Mouse (Mus musculus): Measurements from ENCODE around the gene Cyp2c70. TPM values are rescaled to one million over a fixed set of nuclear protein-coding genes. Genes with fewer than 3 reads are reported as not detected.
"Not testable (repeated sequence)": the region's sequence is repeated elsewhere in the genome, so short reads cannot be mapped to it uniquely, and the experiment has no call there.

The Cyp2c70 gene
- total and polyA plus RNA-seq, 3 experiments, result not detected

DNA sequence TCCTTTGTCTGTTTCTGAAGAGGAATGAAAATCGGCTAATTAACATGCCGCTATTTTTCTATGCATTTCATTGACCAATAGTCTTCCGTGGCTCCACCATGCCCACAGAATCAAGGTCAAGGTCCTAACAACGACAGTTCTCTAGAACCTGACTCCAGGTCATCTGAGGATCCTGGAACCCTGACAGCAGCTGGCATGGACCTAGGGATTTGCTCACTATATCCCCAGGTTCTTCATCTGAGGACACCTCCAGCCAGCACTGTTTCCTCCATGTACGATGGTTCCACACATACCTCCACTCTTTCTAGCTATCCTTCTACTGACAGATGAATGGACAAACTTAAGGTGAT, 38.6 kb upstream of the Cyp2c70 start:
- no peak for DNase-seq (ENCODE audit: extremely low read depth)
- no peak for TF ChIP-seq TBP (conservative IDR thresholded peaks at IDR 0.05; ENCODE audit: low read depth, low read length)
- no peak for TF ChIP-seq SMC3 (IDR thresholded peaks at IDR 0.05; ENCODE audit: low read depth, low read length)
- no peak for TF ChIP-seq CHD2 (IDR thresholded peaks at IDR 0.05; ENCODE audit: low read length)
- TF ChIP-seq UBTF (IDR thresholded peaks at IDR 0.05; ENCODE audit: low read depth, low read length), result no peak
- H3K4me2 ChIP-seq (ENCODE audit: insufficient read depth, low read depth, poor library complexity, severe bottlenecking), result no peak overlapping the region
- no peaks in the 10 kb centered on the region for H3K9me3 ChIP-seq (replicated peaks; ENCODE audit: low read length)
- no peak overlapping the region for H3K27ac ChIP-seq (ENCODE audit: insufficient read depth, low read depth)
- dilution Hi-C loops (cut with MboI; ENCODE audit: extremely low pct_ligation_motif_present, extremely low pct_unique_long_range_greater_than_20kb, low sequenced_read_pairs), result no loop called here
- H3K79me2 ChIP-seq (replicated peaks; ENCODE audit: control insufficient read depth, extremely low read depth, insufficient read depth, poor library complexity, severe bottlenecking), result no peaks in the 10 kb centered on the region
- H3K27me3 ChIP-seq (replicated peaks), result no peaks in the 10 kb centered on the region
- H3K9ac ChIP-seq (ENCODE audit: insufficient read depth, low read depth), result no peak overlapping the region
- in situ Hi-C loops (cut with MboI; ENCODE audit: low pct_ligation_motif_present, low pct_unique_long_range_greater_than_20kb, low sequenced_read_pairs), result loop anchor here (25.0 kb wide), 1 partner anchor 1238 kb away; no protein-coding TSS in a partner anchor
- H3K36me3 ChIP-seq (replicated peaks in 1 of 2; ENCODE audit: control insufficient read depth in 1 of 2, insufficient read depth in 1 of 2, low read length in 1 of 2), result peaks cover 2 to 38% of the 10 kb centered on the region in 2 experiments
- H3K4me1 ChIP-seq (ENCODE audit: control insufficient read depth in 1 of 2, insufficient read depth in 2 of 2), result no peaks in the 10 kb centered on the region
- no peak overlapping the region for H3K4me3 ChIP-seq (replicated peaks in 1 of 3; ENCODE audit: low read depth in 2 of 3, low read length in 2 of 3, poor library complexity in 1 of 3)

- H3K27me3 ChIP-seq (replicated peaks), result no peaks in the 10 kb centered on the region
- no peak overlapping the region for H3K27ac ChIP-seq (ENCODE audit: insufficient read depth, low read depth)
- H3K9me3 ChIP-seq (replicated peaks; ENCODE audit: low read length), result no peaks in the 10 kb centered on the region
- dilution Hi-C loops (cut with MboI; ENCODE audit: extremely low pct_ligation_motif_present, extremely low pct_unique_long_range_greater_than_20kb, low sequenced_read_pairs) (no loop called here), in situ Hi-C loops (cut with MboI; ENCODE audit: low pct_ligation_motif_present, low pct_unique_long_range_greater_than_20kb, low sequenced_read_pairs) (loop anchor here (25.0 kb wide), 1 partner anchor 1238 kb away; no protein-coding TSS in a partner anchor)
- H3K79me2 ChIP-seq (replicated peaks; ENCODE audit: control insufficient read depth, extremely low read depth, insufficient read depth, poor library complexity, severe bottlenecking), result no peaks in the 10 kb centered on the region
- TF ChIP-seq CHD2 (IDR thresholded peaks at IDR 0.05; ENCODE audit: low read length) (no peak), SMC3 (IDR thresholded peaks at IDR 0.05; ENCODE audit: low read depth, low read length) (peak; percentile 69), USF2 (conservative IDR thresholded peaks at IDR 0.05; ENCODE audit: low read depth, low read length) (no peak), TBP (conservative IDR thresholded peaks at IDR 0.05; ENCODE audit: low read depth, low read length) (no peak), RAD21 (IDR thresholded peaks at IDR 0.05; ENCODE audit: low read depth, low read length) (peak; percentile 92), IRF4 (IDR thresholded peaks at IDR 0.05; ENCODE audit: low read depth, low read length) (peak; percentile 32; the same call in 1 of the 2 replicates), HCFC1 (IDR thresholded peaks at IDR 0.05; ENCODE audit: low read depth, low read length) (no peak), PAX5 (IDR thresholded peaks at IDR 0.05; ENCODE audit: low read length) (no peak), CTCF (conservative IDR thresholded peaks at IDR 0.05 in 1 of 2, IDR thresholded peaks at IDR 0.05 in 1 of 2; ENCODE audit: low read depth in 2 of 2, low read length in 2 of 2) (peak; percentile 41 to 78; a peak in 3 of 4 replicates), MYC (IDR thresholded peaks at IDR 0.05; ENCODE audit: low read depth, low read length) (no peak), ZC3H11A (IDR thresholded peaks at IDR 0.05; ENCODE audit: low read depth, low read length) (0 out of 2 replicates have a peak, but pooled peaks have one; percentile 1), JUND (conservative IDR thresholded peaks at IDR 0.05; ENCODE audit: low read depth, low read length) (no peak), UBTF (IDR thresholded peaks at IDR 0.05; ENCODE audit: low read depth, low read length) (no peak), MXI1 (IDR thresholded peaks at IDR 0.05; ENCODE audit: low read depth, low read length) (no peak), POLR2AphosphoS2 (IDR thresholded peaks at IDR 0.05; ENCODE audit: low read depth, low read length) (no peak), NELFE (IDR thresholded peaks at IDR 0.05; ENCODE audit: low read depth, low read length) (peak; percentile 28; the same call in 1 of the 2 replicates), GABPA (IDR thresholded peaks at IDR 0.05; ENCODE audit: insufficient replicate concordance, low read depth, low read length) (no peak), ZMIZ1 (IDR thresholded peaks at IDR 0.05; ENCODE audit: low read depth, low read length) (no peak), MAZ (IDR thresholded peaks at IDR 0.05; ENCODE audit: low read depth, low read length) (no peak)
- H3K9ac ChIP-seq (ENCODE audit: insufficient read depth, low read depth), result no peak overlapping the region
- H3K4me2 ChIP-seq (ENCODE audit: insufficient read depth, low read depth, poor library complexity, severe bottlenecking), result no peak overlapping the region
- H3K36me3 ChIP-seq (replicated peaks in 1 of 2; ENCODE audit: control insufficient read depth in 1 of 2, insufficient read depth in 1 of 2, low read length in 1 of 2), result peaks cover 2 to 37% of the 10 kb centered on the region in 2 experiments
- peak; percentile 53 for DNase-seq (ENCODE audit: extremely low read depth)
- no peak overlapping the region for H3K4me3 ChIP-seq (replicated peaks in 1 of 3; ENCODE audit: low read depth in 2 of 3, low read length in 2 of 3, poor library complexity in 1 of 3)
- H3K4me1 ChIP-seq (ENCODE audit: control insufficient read depth in 1 of 2, insufficient read depth in 2 of 2), result no peaks in the 10 kb centered on the region
Measured at GRCm38 (mm10) chr19:40225102-40225760, 38.1 kb upstream of the Cyp2c70 start.

GRCm38 (mm10) chr19:40222307-40222706, 35.2 kb upstream of the Cyp2c70 start:
- H3K27me3 ChIP-seq (replicated peaks); dilution Hi-C loops (cut with MboI; ENCODE audit: extremely low pct_ligation_motif_present, extremely low pct_unique_long_range_greater_than_20kb, low sequenced_read_pairs); H3K9ac ChIP-seq (ENCODE audit: insufficient read depth, low read depth); in situ Hi-C loops (cut with MboI; ENCODE audit: low pct_ligation_motif_present, low pct_unique_long_range_greater_than_20kb, low sequenced_read_pairs); DNase-seq (ENCODE audit: extremely low read depth); H3K27ac ChIP-seq (ENCODE audit: insufficient read depth, low read depth); H3K4me3 ChIP-seq (replicated peaks in 1 of 3; ENCODE audit: low read depth in 2 of 3, low read length in 2 of 3, poor library complexity in 1 of 3); H3K79me2 ChIP-seq (replicated peaks; ENCODE audit: control insufficient read depth, extremely low read depth, insufficient read depth, poor library complexity, severe bottlenecking); H3K4me1 ChIP-seq (ENCODE audit: control insufficient read depth in 1 of 2, insufficient read depth in 2 of 2); H3K9me3 ChIP-seq (replicated peaks; ENCODE audit: low read length); H3K4me2 ChIP-seq (ENCODE audit: insufficient read depth, low read depth, poor library complexity, severe bottlenecking): not testable (repeated sequence)
- peaks cover 0 to 19% of the 10 kb centered on the region in 2 experiments for H3K36me3 ChIP-seq (replicated peaks in 1 of 2; ENCODE audit: control insufficient read depth in 1 of 2, insufficient read depth in 1 of 2, low read length in 1 of 2)
